Comparison of ENCODE assay signal across 9 mouse cellular contexts in genomic region chr7:28298837-28299625, GRCm38 (mm10). TPM values are rescaled to one million over a fixed set of nuclear protein-coding genes. Genes with fewer than 3 reads are reported as not detected.
DNase-seq lines count a peak whose midpoint lies in the region; ATAC-seq and TF ChIP-seq lines count a peak whose summit lies in the region.
"Had no signal": no experiment of that assay in that cellular context is flagged by ENCODE, and none has a peak within 500 bp of the region (broad histone marks: within the 10 kb centered on the region; RNA-seq: fewer than 3 reads in every experiment).

No protein-coding gene starts in this region.

- DNase-seq in cerebellum, adult 11-12 months, result peak; percentile 54
- DNase-seq in forebrain, embryonic 14.5 days (ENCODE audit: low spot score), result peak; percentile 89
- DNase-seq in lung, adult 2 months, result no peak
- DNase-seq in retina, postnatal 1 day, result peak; percentile 92

- peaks cover 82% of the 10 kb centered on the region for H3K27me3 ChIP-seq in megakaryocyte, embryonic 14.5 days (replicated peaks)
- peaks cover 5% of the 10 kb centered on the region; the same call in 1 of the 2 replicates for H3K27me3 ChIP-seq in forebrain, embryonic 14.5 days (replicated peaks; ENCODE audit: control insufficient read depth, insufficient read depth, low read length)
- peaks cover 50% of the 10 kb centered on the region for H3K27me3 ChIP-seq in kidney, embryonic 14.5 days (ENCODE audit: control insufficient read depth, insufficient read depth, low read length)

- H3K4me3 ChIP-seq in megakaryocyte, embryonic 14.5 days (replicated peaks), result peak overlapping the region; percentile 64
- peak overlapping the region; percentile 20 for H3K4me3 ChIP-seq in forebrain, embryonic 14.5 days (ENCODE audit: low read depth, low read length)
- H3K4me3 ChIP-seq in kidney, embryonic 14.5 days (ENCODE audit: low read length), result no peak overlapping the region
- no peak overlapping the region for H3K4me3 ChIP-seq in lung, adult 2 months (replicated peaks; ENCODE audit: extremely low read depth, low read depth, low read length)

- H3K36me3 ChIP-seq in megakaryocyte, embryonic 14.5 days (replicated peaks; ENCODE audit: low read length), result no peaks in the 10 kb centered on the region
- 0 out of 2 replicates have a peak, but pooled peaks cover 6% of the 10 kb centered on the region for H3K36me3 ChIP-seq in forebrain, embryonic 14.5 days (ENCODE audit: control insufficient read depth, insufficient read depth, low read length)
- H3K36me3 ChIP-seq in kidney, embryonic 14.5 days (ENCODE audit: control insufficient read depth, insufficient read depth, low read length), result no peaks in the 10 kb centered on the region

- ATAC-seq in megakaryocyte, adult 5-6 weeks (ENCODE audit: poor library complexity, severe bottlenecking), result no peak
- ATAC-seq in forebrain, embryonic 14.5 days, result peak; percentile 27; the same call in 1 of the 2 replicates
- no peak for ATAC-seq in kidney, embryonic 14.5 days (ENCODE audit: low FRiP score, low TSS enrichment)
- no peak for ATAC-seq in activated CD4-positive, CD25-positive, alpha-beta regulatory T cell, adult 4 months

- TF ChIP-seq POLR2A in lung, adult 2 months (IDR thresholded peaks at IDR 0.05; ENCODE audit: borderline replicate concordance, extremely low read depth, low read depth, low read length), result no peak

- no peaks in the 10 kb centered on the region for H3K9me3 ChIP-seq in megakaryocyte, embryonic 14.5 days
- no peaks in the 10 kb centered on the region for H3K9me3 ChIP-seq in forebrain, embryonic 14.5 days (replicated peaks; ENCODE audit: control insufficient read depth, low read length)
- H3K9me3 ChIP-seq in kidney, embryonic 14.5 days (ENCODE audit: control insufficient read depth, low read length), result no peaks in the 10 kb centered on the region

- no peak overlapping the region for H3K27ac ChIP-seq in forebrain, embryonic 14.5 days (ENCODE audit: low read depth, low read length)
- H3K27ac ChIP-seq in kidney, embryonic 14.5 days (ENCODE audit: low read depth, low read length), result no peak overlapping the region

- peak overlapping the region; percentile 21; the same call in 1 of the 2 replicates for H3K9ac ChIP-seq in forebrain, embryonic 14.5 days (ENCODE audit: low read length)
- peak overlapping the region; percentile 12; the same call in 1 of the 2 replicates for H3K9ac ChIP-seq in kidney, embryonic 14.5 days (ENCODE audit: low read depth, low read length)

- H3K4me2 ChIP-seq in forebrain, embryonic 14.5 days (ENCODE audit: low read length), result peak overlapping the region; percentile 55
- peak overlapping the region; percentile 6 for H3K4me2 ChIP-seq in kidney, embryonic 14.5 days (replicated peaks; ENCODE audit: low read depth, low read length)

- TF ChIP-seq CTCF in lung, adult 2 months (IDR thresholded peaks at IDR 0.05; ENCODE audit: insufficient read depth, low read length), result peak; percentile 16; the same call in 1 of the 2 replicates

- peaks cover 38% of the 10 kb centered on the region for H3K4me1 ChIP-seq in megakaryocyte, embryonic 14.5 days
- H3K4me1 ChIP-seq in forebrain, embryonic 14.5 days (ENCODE audit: control insufficient read depth, insufficient read depth, low read length), result peaks cover 10% of the 10 kb centered on the region
- H3K4me1 ChIP-seq in kidney, embryonic 14.5 days (ENCODE audit: control insufficient read depth, insufficient read depth, low read length), result peaks cover 4% of the 10 kb centered on the region; the same call in 1 of the 2 replicates
- no peaks in the 10 kb centered on the region for H3K4me1 ChIP-seq in lung, adult 2 months (ENCODE audit: control insufficient read depth, insufficient read depth, low read length)

- 9% methylated on average over 43 of the region's 43 CpGs for WGBS in forebrain, embryonic 14.5 days
- 18% methylated on average over 43 of the region's 43 CpGs for WGBS in kidney, embryonic 14.5 days
- WGBS in lung, adult 2 months, result 32% methylated on average over 43 of the region's 43 CpGs

RNA-seq across cellular contexts. Expression of gene Dll3, which starts 3.0 kb away (rescaled TPM):
- 0.22 TPM in 1 of 2 replicates, not detected in the other for polyA plus RNA-seq in megakaryocyte, embryonic 14.5 days (2012; ENCODE audit: insufficient read depth, low replicate concordance)
- not detected in 2 replicates for total RNA-seq in megakaryocyte, adult 5-6 weeks (2015)
- not detected in 2 replicates for total RNA-seq in megakaryocyte, adult 5-6 weeks (2017)
- 14.2 and 16.3 TPM in 2 replicates for polyA plus RNA-seq in forebrain, embryonic 14.5 days (2014; fragmentation: Nextera tagmentation; extraction: Ambion mirVana)
- polyA plus RNA-seq in kidney, embryonic 14.5 days (2014; fragmentation: Nextera tagmentation; extraction: Ambion mirVana), result 0.51 and 0.93 TPM in 2 replicates
- 0.12 and 0.20 TPM in 2 replicates for polyA plus RNA-seq in lung, adult 2 months (2012; rRNA removed)
- polyA plus RNA-seq in activated CD4-positive, CD25-positive, alpha-beta regulatory T cell, adult 4 months (2017; shearing (Covaris generic)), result under 1 TPM in 1 of 2 experiments, not detected in 1; 0.17 TPM
- total RNA-seq: gastrocnemius, postnatal 4 days had no signal

RNA-seq across cellular contexts. Expression of gene Selenov, which starts 8.0 kb away (rescaled TPM):
- polyA plus RNA-seq in megakaryocyte, embryonic 14.5 days (2012; ENCODE audit: insufficient read depth, low replicate concordance), result not detected in 2 replicates
- total RNA-seq in megakaryocyte, adult 5-6 weeks (2015), result not detected in 2 replicates
- not detected in 2 replicates for total RNA-seq in megakaryocyte, adult 5-6 weeks (2017)
- polyA plus RNA-seq in forebrain, embryonic 14.5 days (2014; fragmentation: Nextera tagmentation; extraction: Ambion mirVana), result 0.22 and 0.23 TPM in 2 replicates
- 0.26 TPM in 1 of 2 replicates, not detected in the other for polyA plus RNA-seq in kidney, embryonic 14.5 days (2014; fragmentation: Nextera tagmentation; extraction: Ambion mirVana)
- polyA plus RNA-seq in lung, adult 2 months (2012; rRNA removed), result not detected in 2 replicates
- not detected for polyA plus RNA-seq in activated CD4-positive, CD25-positive, alpha-beta regulatory T cell, adult 4 months (2017; shearing (Covaris generic))
- total RNA-seq: gastrocnemius, postnatal 4 days had no signal

RNA-seq across cellular contexts. Expression of gene Timm50, which starts 12.8 kb away (rescaled TPM):
- 153 and 165 TPM in 2 replicates for polyA plus RNA-seq in megakaryocyte, embryonic 14.5 days (2012; ENCODE audit: insufficient read depth, low replicate concordance)
- total RNA-seq in megakaryocyte, adult 5-6 weeks (2015), result 19.5 and 26.2 TPM in 2 replicates
- total RNA-seq in megakaryocyte, adult 5-6 weeks (2017), result 19.7 and 22.1 TPM in 2 replicates
- 163 and 171 TPM in 2 replicates for polyA plus RNA-seq in forebrain, embryonic 14.5 days (2014; fragmentation: Nextera tagmentation; extraction: Ambion mirVana)
- 165 and 191 TPM in 2 replicates for polyA plus RNA-seq in kidney, embryonic 14.5 days (2014; fragmentation: Nextera tagmentation; extraction: Ambion mirVana)
- polyA plus RNA-seq in lung, adult 2 months (2012; rRNA removed), result 38.8 and 44.4 TPM in 2 replicates
- 10 to 100 TPM; 31.2 to 41.1 TPM for polyA plus RNA-seq in activated CD4-positive, CD25-positive, alpha-beta regulatory T cell, adult 4 months (2017; shearing (Covaris generic))

RNA-seq across cellular contexts. Expression of gene Eid2b, which starts 21.5 kb away (rescaled TPM):
- 7.4 and 27.7 TPM in 2 replicates for polyA plus RNA-seq in megakaryocyte, embryonic 14.5 days (2012; ENCODE audit: insufficient read depth, low replicate concordance)
- total RNA-seq in megakaryocyte, adult 5-6 weeks (2015), result 3.6 and 5.8 TPM in 2 replicates
- total RNA-seq in megakaryocyte, adult 5-6 weeks (2017), result 2.9 and 3.0 TPM in 2 replicates
- polyA plus RNA-seq in forebrain, embryonic 14.5 days (2014; fragmentation: Nextera tagmentation; extraction: Ambion mirVana), result 33.3 and 35.1 TPM in 2 replicates
- polyA plus RNA-seq in kidney, embryonic 14.5 days (2014; fragmentation: Nextera tagmentation; extraction: Ambion mirVana), result 10.0 and 12.1 TPM in 2 replicates
- polyA plus RNA-seq in lung, adult 2 months (2012; rRNA removed), result 11.9 and 15.6 TPM in 2 replicates
- polyA plus RNA-seq in activated CD4-positive, CD25-positive, alpha-beta regulatory T cell, adult 4 months (2017; shearing (Covaris generic)), result 1 to 10 TPM; 1.0 to 1.1 TPM

RNA-seq across cellular contexts. Expression of gene Eid2, which starts 31.4 kb away (rescaled TPM):
- polyA plus RNA-seq in megakaryocyte, embryonic 14.5 days (2012; ENCODE audit: insufficient read depth, low replicate concordance), result 8.1 and 12.2 TPM in 2 replicates
- 0.68 and 1.1 TPM in 2 replicates for total RNA-seq in megakaryocyte, adult 5-6 weeks (2015)
- 0.40 and 0.57 TPM in 2 replicates for total RNA-seq in megakaryocyte, adult 5-6 weeks (2017)
- 6.0 and 8.6 TPM in 2 replicates for polyA plus RNA-seq in forebrain, embryonic 14.5 days (2014; fragmentation: Nextera tagmentation; extraction: Ambion mirVana)
- polyA plus RNA-seq in kidney, embryonic 14.5 days (2014; fragmentation: Nextera tagmentation; extraction: Ambion mirVana), result 2.4 and 7.4 TPM in 2 replicates
- 5.2 and 8.1 TPM in 2 replicates for polyA plus RNA-seq in lung, adult 2 months (2012; rRNA removed)
- under 1 TPM; 0.36 to 0.48 TPM for polyA plus RNA-seq in activated CD4-positive, CD25-positive, alpha-beta regulatory T cell, adult 4 months (2017; shearing (Covaris generic))

Comparison
In these comparisons a context has a peak if more than half of its experiments do, and no peak if none do; other contexts are left out.
1. H3K4me3 ChIP-seq: peak in megakaryocyte, embryonic 14.5 days (single experiment) and forebrain, embryonic 14.5 days (single experiment); none in kidney, embryonic 14.5 days (single experiment) and lung, adult 2 months (single experiment).